Mouse (Mus musculus): ENCODE measurements around the gene Gm21970.

- no peak for TF ChIP-seq GATA1 (IDR thresholded peaks at IDR 0.05; ENCODE audit: borderline replicate concordance, low read length)
- TF ChIP-seq FLI1 (IDR thresholded peaks at IDR 0.05; ENCODE audit: low read length) = no peak
Measured at GRCm38 (mm10) chr16:91348588-91349330, 42.8 kb upstream of the Gm21970 start.

Measured in megakaryocyte, embryonic 14.5 days (primary cell).